Mouse (Mus musculus): ENCODE data around the gene Gm20388.

The Gm20388 gene

GRCm38 (mm10) chr8:120291650-120292049, 381.0 kb downstream of the Gm20388 start:
- no peak for DNase-seq (ENCODE audit: low spot score)

DNA sequence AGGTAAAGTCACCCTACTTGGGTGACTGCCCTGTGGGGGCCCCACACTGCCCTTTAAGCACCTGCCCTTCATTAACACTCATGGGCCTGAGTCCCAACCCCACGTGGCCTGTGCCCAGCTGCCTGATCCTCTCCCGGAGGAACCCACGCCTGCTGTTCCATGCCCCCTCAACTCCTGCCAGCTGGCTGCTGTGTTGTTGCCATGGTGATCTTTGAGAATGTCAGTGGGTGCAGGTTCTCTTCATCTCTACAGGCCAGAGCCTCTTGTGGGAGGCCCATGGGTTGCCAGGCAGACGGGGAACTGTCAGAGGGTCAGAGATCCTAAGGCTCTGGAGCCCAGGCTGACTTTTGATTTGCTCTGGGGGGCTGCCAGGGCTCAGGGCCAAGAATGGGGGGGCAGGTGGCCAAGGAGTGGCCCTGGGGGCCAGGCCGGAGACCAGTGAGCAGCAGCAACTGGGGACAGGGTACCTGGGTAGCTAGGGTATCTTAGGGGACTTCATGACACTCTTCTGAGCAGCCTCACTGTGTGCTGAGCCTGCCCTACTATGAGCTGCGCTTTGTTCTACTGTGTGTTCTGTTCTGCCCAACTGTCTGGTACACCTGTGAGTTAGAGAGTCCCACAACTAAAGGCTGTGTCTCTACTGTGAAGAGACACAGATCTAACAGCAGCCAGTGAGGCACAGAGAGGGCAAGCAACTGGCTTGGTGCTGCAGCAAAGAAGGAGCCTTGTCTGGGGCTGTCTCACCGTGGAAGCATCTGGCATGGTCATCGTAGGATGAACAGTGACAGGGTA, 381.9 kb downstream of the Gm20388 start:
- DNase-seq (ENCODE audit: low spot score), result peak; percentile 63

- DNase-seq (ENCODE audit: low spot score), result peak; percentile 47
Measured at GRCm38 (mm10) chr8:120293421-120294357, 383.0 kb downstream of the Gm20388 start.

GRCm38 (mm10) chr8:120294982-120295870, 384.6 kb downstream of the Gm20388 start:
- peak; percentile 87 for DNase-seq (ENCODE audit: low spot score)

DNA sequence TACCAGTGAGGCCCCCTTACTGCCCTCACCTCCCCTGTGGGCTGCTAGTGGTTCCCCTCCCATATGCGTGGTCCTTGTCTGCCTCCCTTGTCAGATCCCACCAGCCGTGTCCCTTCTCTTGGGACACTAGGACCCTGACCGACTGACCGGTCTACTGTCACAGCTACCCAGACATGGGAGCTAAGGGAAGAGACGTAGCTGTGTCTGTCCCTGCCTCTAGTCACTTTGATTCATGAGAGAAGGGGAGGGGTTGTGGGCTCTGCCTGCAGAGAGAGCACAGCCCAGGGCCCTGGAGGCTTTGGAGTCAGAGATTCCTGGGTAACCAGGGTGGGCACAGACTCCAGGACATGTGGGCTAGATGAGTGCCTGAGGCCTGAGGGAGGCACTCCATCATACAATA, 386.4 kb downstream of the Gm20388 start:
- no peak for DNase-seq (ENCODE audit: low spot score)

GRCm38 (mm10) chr8:120298601-120299532, 388.2 kb downstream of the Gm20388 start:
- peak; percentile 72 for DNase-seq (ENCODE audit: low spot score)

DNA sequence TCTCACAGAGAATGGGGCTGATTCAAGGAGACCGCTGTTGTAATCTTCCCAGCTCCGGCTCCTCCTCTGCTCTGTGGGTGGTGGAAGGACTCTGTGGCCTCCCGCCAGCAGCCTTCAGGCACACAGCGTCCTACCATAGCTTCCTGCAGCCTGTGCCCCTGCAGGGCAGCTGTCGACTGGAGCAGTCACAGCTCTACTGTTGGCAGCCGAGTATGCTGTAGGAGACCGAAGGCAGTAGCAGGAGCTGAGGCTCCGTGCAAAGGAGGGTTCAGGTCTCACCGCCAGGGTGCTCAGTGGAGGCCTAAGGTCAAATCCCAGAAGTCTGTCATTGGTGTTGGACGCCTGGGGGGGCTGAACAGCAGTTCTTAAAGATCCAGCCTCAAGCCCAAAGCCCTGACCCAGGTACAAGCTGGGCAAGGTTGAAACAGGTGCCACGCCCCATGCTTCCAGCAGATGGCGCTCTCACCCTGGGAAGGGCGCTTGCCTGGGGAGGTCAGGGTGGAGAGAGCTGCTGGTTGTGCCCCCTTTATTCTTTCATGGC, 390.0 kb downstream of the Gm20388 start:
- DNase-seq (ENCODE audit: low spot score), result peak; percentile 82

GRCm38 (mm10) chr8:120302941-120303675, 392.5 kb downstream of the Gm20388 start:
- peak; percentile 24 for DNase-seq (ENCODE audit: low spot score)

DNA sequence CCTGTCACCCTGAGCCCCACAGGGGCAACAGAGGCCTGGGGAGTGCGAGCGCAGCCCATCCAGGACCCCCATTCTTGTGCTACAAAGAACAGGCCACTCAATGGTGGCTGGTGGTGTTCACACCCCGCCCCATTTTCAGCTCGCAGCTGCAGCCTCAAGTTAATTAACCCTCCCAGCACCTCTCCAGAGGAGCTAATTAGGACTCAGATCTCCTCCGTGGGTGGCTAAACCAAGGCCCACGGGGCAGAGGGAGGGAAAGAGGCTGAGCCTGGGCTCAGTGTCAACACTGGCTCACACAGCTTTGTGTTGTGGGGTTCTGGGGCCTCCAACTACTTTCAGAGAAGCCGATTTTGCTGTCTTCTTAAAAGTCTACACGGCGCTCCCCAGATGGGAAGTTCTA, 393.5 kb downstream of the Gm20388 start:
- peak; percentile 64 for DNase-seq (ENCODE audit: low spot score)

DNA sequence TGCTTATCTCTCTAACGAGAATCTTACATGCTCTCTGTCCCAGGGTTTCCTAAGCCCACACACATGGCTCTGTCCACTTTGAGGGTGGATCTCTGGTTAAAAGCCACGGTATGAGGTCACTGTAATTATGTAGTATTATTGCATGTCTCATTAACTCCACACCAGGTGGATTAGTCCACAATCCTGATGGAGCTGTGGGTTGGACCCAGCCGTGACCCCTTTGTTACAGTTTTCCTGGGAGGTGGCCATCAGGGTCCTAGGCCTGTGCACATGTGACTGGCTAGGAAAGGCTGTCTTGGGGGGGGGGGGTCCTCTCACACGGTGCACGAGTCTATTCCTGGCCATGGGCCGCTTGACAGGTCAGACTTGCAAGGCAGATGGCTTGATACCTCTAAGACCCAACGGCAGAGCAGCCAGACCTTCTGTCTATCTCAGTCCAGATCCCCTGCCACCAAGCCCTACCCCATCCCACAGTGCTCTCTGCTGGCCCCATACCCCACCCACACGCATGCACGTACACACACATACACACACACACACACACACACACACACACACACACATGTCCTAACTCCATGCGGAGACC, 395.3 kb downstream of the Gm20388 start:
- peak; percentile 58 for DNase-seq (ENCODE audit: low spot score)

- DNase-seq (ENCODE audit: low spot score), result peak; percentile 70
Measured at GRCm38 (mm10) chr8:120307103-120307502, 396.5 kb downstream of the Gm20388 start.

DNA sequence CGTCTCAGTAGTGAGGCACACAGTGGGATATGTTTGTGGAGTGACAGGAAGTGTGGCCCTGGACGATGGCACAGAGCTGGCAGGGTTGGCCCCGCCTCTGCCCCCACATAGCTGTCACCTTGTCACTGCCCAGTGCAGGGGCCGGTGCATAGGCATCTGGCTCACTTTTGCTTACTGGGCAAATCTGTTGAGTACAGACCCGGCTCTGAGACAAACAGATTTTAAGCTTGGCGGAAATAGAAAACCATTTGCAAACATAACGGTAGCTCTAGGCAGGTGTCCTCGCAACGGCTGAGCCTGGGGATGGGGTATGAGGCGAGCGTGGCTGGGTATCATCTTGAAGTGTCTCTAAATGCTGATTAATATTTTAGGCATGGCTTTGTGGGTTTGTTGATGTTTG, 396.9 kb downstream of the Gm20388 start:
- no peak for DNase-seq (ENCODE audit: low spot score)

DNA sequence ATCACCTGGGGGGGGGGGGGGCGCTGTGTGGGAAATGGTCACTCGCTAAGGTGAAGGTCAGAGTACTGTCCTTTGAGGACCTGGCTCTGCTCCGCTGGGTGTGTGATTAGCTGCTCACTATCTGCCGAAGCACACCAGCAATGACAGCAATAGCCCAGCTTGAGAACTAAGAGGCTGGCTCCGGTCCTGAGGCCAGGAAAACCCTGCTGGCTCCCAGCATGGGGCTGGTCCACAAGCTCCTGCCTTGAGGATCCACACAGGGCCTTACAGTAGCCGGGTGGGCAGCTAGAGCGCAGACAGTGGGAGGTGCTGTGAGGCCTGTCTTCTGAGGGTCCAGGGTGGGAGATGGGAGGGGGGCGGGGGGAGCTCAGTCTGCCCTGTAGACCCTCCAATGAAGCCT, 397.5 kb downstream of the Gm20388 start:
- DNase-seq (ENCODE audit: low spot score), result peak; percentile 39

GRCm38 (mm10) chr8:120308553-120308952, 397.9 kb downstream of the Gm20388 start:
- peak; percentile 40 for DNase-seq (ENCODE audit: low spot score)

DNA sequence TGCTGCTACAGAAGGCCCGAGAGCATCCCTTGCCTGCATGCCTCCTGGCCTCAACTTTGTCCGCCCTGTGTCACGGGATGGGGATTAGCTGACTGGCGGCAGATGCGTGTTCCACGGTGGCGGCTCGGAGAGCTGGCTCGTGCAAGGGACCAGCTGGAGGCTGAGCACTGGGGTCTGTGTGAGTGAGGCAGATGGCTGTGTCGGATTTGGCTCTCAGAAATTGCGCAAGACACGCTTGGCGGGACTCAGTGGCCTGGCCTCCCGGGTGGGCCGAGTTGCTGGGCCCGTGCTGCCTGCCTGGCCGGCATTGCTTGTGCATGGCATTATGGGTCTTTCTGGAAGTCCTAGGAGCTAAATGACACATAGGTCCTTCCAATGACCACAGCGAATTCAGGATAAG, 398.7 kb downstream of the Gm20388 start:
- DNase-seq (ENCODE audit: low spot score), result peak; percentile 76

DNA sequence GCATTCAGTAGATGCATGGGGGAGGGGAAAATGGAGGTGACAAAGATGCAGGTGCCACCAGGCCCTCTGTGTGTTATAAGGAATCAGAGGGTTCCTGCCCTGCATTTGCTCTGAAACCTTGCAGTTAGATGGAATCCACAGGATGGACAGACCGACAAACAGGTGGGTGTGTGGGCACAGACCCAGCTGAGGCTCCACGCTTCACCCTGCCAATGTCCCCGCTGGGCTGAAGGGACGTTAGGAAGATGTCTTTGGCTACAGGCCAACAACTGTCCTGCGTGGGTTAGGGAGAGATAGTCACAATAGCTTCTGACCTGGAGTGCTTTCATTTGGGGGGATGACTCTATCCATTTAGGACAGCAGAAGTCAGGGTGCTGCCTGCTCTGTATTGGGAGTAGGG, 399.4 kb downstream of the Gm20388 start:
- DNase-seq (ENCODE audit: low spot score), result no peak

DNA sequence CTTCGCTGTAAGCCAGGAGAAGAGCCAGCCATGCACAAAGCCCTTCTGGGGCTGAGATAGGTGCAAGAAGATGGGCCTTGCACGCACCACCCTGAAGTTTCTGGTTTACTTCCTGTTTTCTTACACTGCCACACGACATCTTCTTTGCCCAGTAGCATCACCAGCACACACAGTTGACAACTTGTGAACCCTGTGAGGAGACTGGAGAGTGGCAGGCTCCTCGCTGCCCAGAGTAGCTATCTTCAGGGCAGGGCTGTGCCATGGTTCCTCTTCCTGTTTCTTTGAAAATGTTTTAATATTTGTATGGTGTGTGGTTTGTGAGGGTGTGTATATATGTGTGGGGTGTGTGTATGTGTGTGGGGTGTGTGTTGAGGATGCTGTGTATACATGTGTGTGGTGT, 401.8 kb downstream of the Gm20388 start:
- DNase-seq (ENCODE audit: low spot score), result no peak

- DNase-seq (ENCODE audit: low spot score), result no peak
Measured at GRCm38 (mm10) chr8:120313674-120314073, 403.0 kb downstream of the Gm20388 start.

DNA sequence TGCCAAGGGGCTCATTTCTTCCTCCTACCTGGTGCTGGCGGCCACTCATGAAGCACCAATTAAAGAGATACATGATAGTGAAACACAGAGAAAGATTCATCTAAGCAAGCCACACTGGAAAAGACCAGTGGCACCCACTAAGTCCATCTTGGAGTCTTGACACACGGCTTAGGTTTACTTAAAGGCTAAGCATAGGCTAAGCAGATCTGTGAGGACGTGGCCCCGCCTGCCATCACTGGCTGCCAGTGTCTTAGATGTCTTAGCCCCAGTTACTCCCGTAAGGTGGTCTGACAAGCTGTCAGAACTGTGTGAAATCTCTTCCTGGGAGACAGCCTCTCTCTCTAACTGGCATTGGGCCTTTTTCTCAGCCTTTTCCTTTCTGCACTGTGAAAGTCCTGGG, 404.3 kb downstream of the Gm20388 start:
- DNase-seq (ENCODE audit: low spot score), result peak; percentile 23

Measured in retina, embryonic 14.5 days (tissue).